Mouse (Mus musculus) heart, postnatal 4 days (tissue): Measurements from ENCODE around the gene Usp19. TPM values are rescaled to one million over a fixed set of nuclear protein-coding genes. Genes with fewer than 3 reads are reported as not detected.

Experiments used
- DNase-seq: peaks from one replicate; pipeline ENCODE4 v3.0.0; 2021
- total RNA-seq, 2 experiments: library from RNA; stranded (reverse); gene quantifications; 2 replicates each; pipeline ENCODE4 v1.2.3; 2021

Gene Usp19
- total RNA-seq: 100 to 1,000 TPM; 108 to 109 TPM

- DNase-seq: peak; percentile 96
Measured at GRCm38 (mm10) chr9:108490559-108491285, at the start of gene Usp19. Usp19 (plus strand) TSS chr9:108490602.

GRCm38 (mm10) chr9:108441236-108441919, 49.0 kb upstream of the Usp19 start:
- no peak for DNase-seq

GRCm38 (mm10) chr9:108445125-108445524, 45.3 kb upstream of the Usp19 start:
- DNase-seq: no peak

- DNase-seq: peak; percentile 79
Measured at GRCm38 (mm10) chr9:108449860-108450259, 40.5 kb upstream of the Usp19 start.

GRCm38 (mm10) chr9:108450292-108451169, 39.9 kb upstream of the Usp19 start:
- DNase-seq: peak; percentile 88

GRCm38 (mm10) chr9:108451170-108451493, 39.3 kb upstream of the Usp19 start:
- DNase-seq: no peak

GRCm38 (mm10) chr9:108451519-108452160, 38.8 kb upstream of the Usp19 start:
- DNase-seq: no peak

- peak; percentile 96 for DNase-seq
Measured at GRCm38 (mm10) chr9:108452291-108452906, 38.0 kb upstream of the Usp19 start.

GRCm38 (mm10) chr9:108452911-108453310, 37.5 kb upstream of the Usp19 start:
- DNase-seq: no peak

GRCm38 (mm10) chr9:108453458-108453857, 36.9 kb upstream of the Usp19 start:
- DNase-seq: no peak

GRCm38 (mm10) chr9:108454429-108454828, 36.0 kb upstream of the Usp19 start:
- DNase-seq: no peak

- DNase-seq: no peak
Measured at GRCm38 (mm10) chr9:108455747-108456571, 34.4 kb upstream of the Usp19 start.

GRCm38 (mm10) chr9:108456953-108457352, 33.4 kb upstream of the Usp19 start:
- DNase-seq: no peak

- DNase-seq: no peak
Measured at GRCm38 (mm10) chr9:108459939-108460318, 30.5 kb upstream of the Usp19 start.

GRCm38 (mm10) chr9:108460319-108461178, 29.9 kb upstream of the Usp19 start, which contains the start of gene Ccdc71:
Ccdc71 (plus strand) TSS chr9:108460527.
- peak; percentile 91 for DNase-seq

GRCm38 (mm10) chr9:108461181-108461631, 29.2 kb upstream of the Usp19 start, which contains the start of gene Klhdc8b:
Klhdc8b (minus strand) TSS chr9:108461581.
- no peak for DNase-seq

GRCm38 (mm10) chr9:108461675-108462074, 28.7 kb upstream of the Usp19 start:
- DNase-seq: no peak

GRCm38 (mm10) chr9:108462192-108462591, 28.2 kb upstream of the Usp19 start:
- DNase-seq: peak; percentile 52

GRCm38 (mm10) chr9:108463713-108464112, 26.7 kb upstream of the Usp19 start:
- peak; percentile 3 for DNase-seq

GRCm38 (mm10) chr9:108466219-108466618, 24.2 kb upstream of the Usp19 start:
- DNase-seq: no peak
